In the genomic region with DNA sequence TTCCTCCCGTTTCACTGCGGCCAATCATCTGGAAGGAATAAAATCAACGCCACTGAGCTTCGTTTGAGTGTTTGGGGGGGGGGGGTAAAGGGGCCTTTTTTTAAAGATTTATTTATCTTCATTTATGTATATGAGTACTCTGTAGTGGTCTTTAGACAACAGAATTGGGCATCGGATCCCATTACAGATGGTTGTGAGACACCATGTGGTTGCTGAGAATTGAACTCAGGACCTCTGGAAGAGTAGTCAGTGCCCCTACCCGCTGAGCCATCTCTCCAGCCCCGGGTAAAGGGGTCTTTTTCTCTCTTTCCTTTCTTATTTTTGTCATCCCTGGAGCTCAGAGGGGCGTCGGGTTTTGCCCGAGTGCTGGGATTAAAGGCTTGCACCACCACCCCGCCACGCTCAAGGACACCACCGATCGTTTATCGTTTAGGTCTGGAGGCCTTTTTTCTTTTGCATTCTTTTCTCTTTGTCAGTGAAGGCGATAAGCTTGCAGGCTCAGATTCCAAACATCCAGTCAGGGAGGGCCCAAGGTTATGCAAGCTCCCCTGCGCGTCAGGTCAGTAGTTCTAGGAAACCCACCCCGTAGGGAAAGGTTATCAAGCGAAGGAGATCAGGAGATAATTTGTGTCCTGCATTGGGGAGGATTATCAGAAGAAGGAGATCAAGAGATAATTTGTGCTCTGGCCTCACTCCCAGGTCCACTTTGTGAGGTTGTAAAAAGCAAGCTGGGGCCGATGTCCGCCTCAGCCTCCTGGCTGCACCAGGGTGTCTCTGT, we compare ENCODE assay signal across 8 mouse cellular contexts. TPM values are rescaled to one million over a fixed set of nuclear protein-coding genes. Genes with fewer than 3 reads are reported as not detected.
DNase-seq lines count a peak whose midpoint lies in the region; ATAC-seq and TF ChIP-seq lines count a peak whose summit lies in the region.

No protein-coding gene starts in this region.

- H3K4me3 ChIP-seq in left cerebral cortex, adult 2 months, result peak overlapping the region; percentile 99
- H3K4me3 ChIP-seq in embryonic facial prominence, embryonic 11.5 days (ENCODE audit: low read depth, low read length), result peak overlapping the region; percentile 62
- H3K4me3 ChIP-seq in kidney, embryonic 15.5 days (replicated peaks), result peak overlapping the region; percentile 73
- peak overlapping the region; percentile 91 for H3K4me3 ChIP-seq in midbrain, postnatal 0 days (ENCODE audit: low read depth, low read length)

- H3K9me3 ChIP-seq in embryonic facial prominence, embryonic 11.5 days (replicated peaks; ENCODE audit: control insufficient read depth, low read length), result no peaks in the 10 kb centered on the region
- H3K9me3 ChIP-seq in kidney, embryonic 15.5 days (replicated peaks), result no peaks in the 10 kb centered on the region
- H3K9me3 ChIP-seq in midbrain, postnatal 0 days (ENCODE audit: low read length), result no peaks in the 10 kb centered on the region

- peak overlapping the region; percentile 93 for H3K27ac ChIP-seq in left cerebral cortex, adult 2 months
- H3K27ac ChIP-seq in embryonic facial prominence, embryonic 11.5 days (replicated peaks; ENCODE audit: low read depth, low read length), result peak overlapping the region; percentile 72
- H3K27ac ChIP-seq in kidney, embryonic 15.5 days, result peak overlapping the region; percentile 95
- peak overlapping the region; percentile 92 for H3K27ac ChIP-seq in midbrain, postnatal 0 days (ENCODE audit: low read depth, low read length)

- intact Hi-C loops in left cerebral cortex, adult 2 months (cut with DNase I), result loop anchor here (5.0 kb wide), 1 partner anchor 36 kb away; the partner anchor contains the start of gene Kansl2

- no peak for TF ChIP-seq CTCF in left cerebral cortex, adult 2 months (IDR thresholded peaks at IDR 0.05)
- TF ChIP-seq CTCF in midbrain, postnatal 0 days (IDR thresholded peaks at IDR 0.05), result no peak

- peak overlapping the region; percentile 86 for H3K9ac ChIP-seq in embryonic facial prominence, embryonic 11.5 days (replicated peaks; ENCODE audit: low read length)
- H3K9ac ChIP-seq in kidney, embryonic 15.5 days, result peak overlapping the region; percentile 72
- peak overlapping the region; percentile 84 for H3K9ac ChIP-seq in midbrain, postnatal 0 days (replicated peaks; ENCODE audit: low read length, poor library complexity, severe bottlenecking)

- ATAC-seq in embryonic facial prominence, embryonic 11.5 days (replicated peaks; ENCODE audit: insufficient number of reproducible peaks, low FRiP score, low TSS enrichment, low read depth), result peak; percentile 11; the same call in 1 of the 2 replicates
- ATAC-seq in kidney, embryonic 15.5 days (replicated peaks; ENCODE audit: low FRiP score), result no peak; the same call in 1 of the 2 replicates
- peak; percentile 27; the same call in 1 of the 2 replicates for ATAC-seq in midbrain, postnatal 0 days (ENCODE audit: low FRiP score)

- peak overlapping the region; percentile 54 for H3K4me2 ChIP-seq in embryonic facial prominence, embryonic 11.5 days (ENCODE audit: low read depth, low read length)
- peak overlapping the region; percentile 78 for H3K4me2 ChIP-seq in kidney, embryonic 15.5 days
- H3K4me2 ChIP-seq in midbrain, postnatal 0 days (ENCODE audit: low read depth, low read length, poor library complexity, severe bottlenecking), result peak overlapping the region; percentile 74

- no peaks in the 10 kb centered on the region for H3K27me3 ChIP-seq in embryonic facial prominence, embryonic 11.5 days (ENCODE audit: control insufficient read depth, insufficient read depth, low read length)
- no peaks in the 10 kb centered on the region for H3K27me3 ChIP-seq in kidney, embryonic 15.5 days
- no peaks in the 10 kb centered on the region for H3K27me3 ChIP-seq in midbrain, postnatal 0 days (ENCODE audit: insufficient read depth, low read length)

- no peaks in the 10 kb centered on the region for H3K4me1 ChIP-seq in embryonic facial prominence, embryonic 11.5 days (ENCODE audit: control insufficient read depth, insufficient read depth, low read length)
- H3K4me1 ChIP-seq in kidney, embryonic 15.5 days, result peaks cover 27% of the 10 kb centered on the region
- H3K4me1 ChIP-seq in midbrain, postnatal 0 days (ENCODE audit: insufficient read depth, low read length), result peaks cover 17% of the 10 kb centered on the region

- 13% methylated on average over 22 of the region's 22 CpGs for WGBS in embryonic facial prominence, embryonic 11.5 days
- WGBS in kidney, embryonic 15.5 days, result 5% methylated on average over 22 of the region's 22 CpGs
- WGBS in midbrain, postnatal 0 days, result 11% methylated on average over 22 of the region's 22 CpGs

- no peaks in the 10 kb centered on the region; the same call in 1 of the 2 replicates for H3K36me3 ChIP-seq in embryonic facial prominence, embryonic 11.5 days (replicated peaks; ENCODE audit: control insufficient read depth, insufficient read depth, low read depth, low read length)
- H3K36me3 ChIP-seq in kidney, embryonic 15.5 days, result peaks cover 7% of the 10 kb centered on the region
- peaks cover 3% of the 10 kb centered on the region; the same call in 1 of the 2 replicates for H3K36me3 ChIP-seq in midbrain, postnatal 0 days (ENCODE audit: insufficient read depth, low read length)

- no peak for DNase-seq in left cerebral cortex, adult 2 months (ENCODE audit: extremely low spot score in 1 of 2, low spot score in 2 of 2)
- DNase-seq in left cerebral cortex, adult 11 months (ENCODE audit: low spot score), result no peak
- DNase-seq in R1 (ENCODE audit: low read depth, low spot score), result peak; percentile 73
- peak; percentile 11 for DNase-seq in embryonic facial prominence, embryonic 11.5 days (ENCODE audit: low spot score)
- no peak for DNase-seq in midbrain, postnatal 0 days (ENCODE audit: low spot score)
- no peak for DNase-seq in gastrocnemius, postnatal 10 days
- DNase-seq in frontal cortex, postnatal 36 days (ENCODE audit: low spot score in 2 of 2), result no peak

RNA-seq across cellular contexts. Expression of gene Ccnt1, which starts 2.3 kb away (rescaled TPM):
- 10 to 100 TPM; 40.3 to 45.8 TPM for total RNA-seq in left cerebral cortex, adult 2 months (2021)
- 61.4 and 61.8 TPM in 2 replicates for polyA plus RNA-seq in embryonic facial prominence, embryonic 11.5 days (2014; fragmentation: Nextera tagmentation; extraction: Ambion mirVana)
- 61.0 and 66.4 TPM in 2 replicates for polyA plus RNA-seq in kidney, embryonic 15.5 days (2015; fragmentation: Nextera tagmentation; extraction: Ambion mirVana)
- 36.1 and 54.6 TPM in 2 replicates for total RNA-seq in midbrain, postnatal 0 days (2014; rRNA removed)
- 47.4 and 49.7 TPM in 2 replicates for polyA plus RNA-seq in midbrain, postnatal 0 days (2015; fragmentation: Nextera tagmentation; extraction: Ambion mirVana)
- 10 to 100 TPM; 21.7 to 30.4 TPM for total RNA-seq in gastrocnemius, postnatal 10 days (2021)

RNA-seq across cellular contexts. Expression of gene 4930415O20Rik, which starts 2.4 kb away (rescaled TPM):
- total RNA-seq in left cerebral cortex, adult 2 months (2021), result not detected
- not detected in 2 replicates for polyA plus RNA-seq in embryonic facial prominence, embryonic 11.5 days (2014; fragmentation: Nextera tagmentation; extraction: Ambion mirVana)
- polyA plus RNA-seq in kidney, embryonic 15.5 days (2015; fragmentation: Nextera tagmentation; extraction: Ambion mirVana), result 0.76 TPM in 1 of 2 replicates, not detected in the other
- total RNA-seq in midbrain, postnatal 0 days (2014; rRNA removed), result 0.82 TPM in 1 of 2 replicates, not detected in the other
- polyA plus RNA-seq in midbrain, postnatal 0 days (2015; fragmentation: Nextera tagmentation; extraction: Ambion mirVana), result 0.31 TPM in 1 of 2 replicates, not detected in the other
- not detected for total RNA-seq in gastrocnemius, postnatal 10 days (2021)

RNA-seq across cellular contexts. Expression of gene Kansl2, which starts 34.4 kb away (rescaled TPM):
- total RNA-seq in left cerebral cortex, adult 2 months (2021), result 10 to 100 TPM; 55.1 to 56.7 TPM
- polyA plus RNA-seq in embryonic facial prominence, embryonic 11.5 days (2014; fragmentation: Nextera tagmentation; extraction: Ambion mirVana), result 145 and 153 TPM in 2 replicates
- 115 and 121 TPM in 2 replicates for polyA plus RNA-seq in kidney, embryonic 15.5 days (2015; fragmentation: Nextera tagmentation; extraction: Ambion mirVana)
- total RNA-seq in midbrain, postnatal 0 days (2014; rRNA removed), result 57.4 and 66.2 TPM in 2 replicates
- 101 and 102 TPM in 2 replicates for polyA plus RNA-seq in midbrain, postnatal 0 days (2015; fragmentation: Nextera tagmentation; extraction: Ambion mirVana)
- total RNA-seq in gastrocnemius, postnatal 10 days (2021), result 10 to 100 TPM; 71.5 to 77.4 TPM

RNA-seq across cellular contexts. Expression of gene Adcy6, which starts 41.4 kb away (rescaled TPM):
- 10 to 100 TPM; 52.7 to 57.4 TPM for total RNA-seq in left cerebral cortex, adult 2 months (2021)
- 8.4 and 10.4 TPM in 2 replicates for polyA plus RNA-seq in embryonic facial prominence, embryonic 11.5 days (2014; fragmentation: Nextera tagmentation; extraction: Ambion mirVana)
- polyA plus RNA-seq in kidney, embryonic 15.5 days (2015; fragmentation: Nextera tagmentation; extraction: Ambion mirVana), result 23.6 and 25.4 TPM in 2 replicates
- total RNA-seq in midbrain, postnatal 0 days (2014; rRNA removed), result 38.0 and 40.3 TPM in 2 replicates
- polyA plus RNA-seq in midbrain, postnatal 0 days (2015; fragmentation: Nextera tagmentation; extraction: Ambion mirVana), result 5.5 and 7.2 TPM in 2 replicates
- 10 to 100 TPM; 39.9 to 45.3 TPM for total RNA-seq in gastrocnemius, postnatal 10 days (2021)

Comparison
In these comparisons a context has a peak if more than half of its experiments do, and no peak if none do; other contexts are left out.
1. DNase-seq: peak in R1 (single experiment) and embryonic facial prominence, embryonic 11.5 days (single experiment); none in left cerebral cortex, adult 2 months (0 of 2), left cerebral cortex, adult 11 months (single experiment), midbrain, postnatal 0 days (single experiment), gastrocnemius, postnatal 10 days (single experiment) and frontal cortex, postnatal 36 days (0 of 2).
2. Peak in every context shown above with its lines, with median percentiles within 50 percentile points of each other: H3K27ac ChIP-seq, H3K4me3 ChIP-seq, H3K4me2 ChIP-seq and H3K9ac ChIP-seq.